Mouse (Mus musculus) spleen, adult 12 weeks (tissue): ENCODE measurements around the gene Fam71e1.

Experiments used
- DNase-seq: peaks from one replicate; pipeline ENCODE4 v3.0.0; 2022; ENCODE audit warnings: low spot score

The Fam71e1 gene

DNA sequence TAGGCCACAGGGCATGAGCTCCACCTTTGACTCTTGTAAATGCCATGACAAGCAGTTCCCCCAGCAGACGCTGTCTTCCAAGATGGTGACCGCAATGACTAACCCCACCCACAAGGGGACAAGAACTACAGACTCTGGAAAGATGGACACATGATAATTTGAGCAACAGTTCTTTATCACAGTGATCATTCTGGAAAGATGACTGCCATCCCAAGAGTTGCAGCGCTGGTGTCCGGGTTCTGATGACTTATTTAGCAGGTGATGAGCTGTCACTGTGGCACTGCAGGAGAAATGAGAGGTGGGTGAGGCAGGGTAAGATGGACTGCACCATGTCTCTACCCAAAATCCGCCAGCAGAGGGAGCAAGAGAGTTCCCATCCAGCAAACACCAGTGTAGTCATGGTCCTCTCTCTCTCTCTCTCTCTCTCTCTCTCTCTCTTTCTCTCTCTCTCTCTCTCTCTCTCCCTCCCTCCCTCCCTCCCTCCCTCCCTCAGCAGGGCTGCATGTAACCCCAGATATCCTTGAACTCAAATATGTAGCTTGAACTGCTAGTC, 5.3 kb downstream of the Fam71e1 start:
- peak; percentile 60 for DNase-seq

DNA sequence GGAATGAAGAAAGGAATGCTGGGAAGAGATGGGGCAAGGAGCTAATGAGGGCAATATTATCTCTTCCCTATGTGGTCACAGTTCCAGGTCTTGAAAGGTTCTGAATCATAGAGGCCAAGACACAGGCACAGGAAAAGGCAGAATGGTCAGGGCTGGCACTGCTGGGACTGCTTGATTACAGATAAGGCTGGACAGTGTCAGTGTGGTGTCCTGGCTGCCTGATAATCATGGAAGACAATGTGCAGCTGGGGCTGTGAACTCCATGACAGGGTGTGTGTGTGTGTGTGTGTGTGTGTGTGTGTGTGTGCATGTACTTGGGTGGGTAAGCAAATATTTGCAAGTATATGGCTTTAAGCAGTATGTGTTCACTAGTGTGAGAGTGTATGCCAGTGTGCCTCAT, 11.1 kb downstream of the Fam71e1 start:
- no peak for DNase-seq

DNA sequence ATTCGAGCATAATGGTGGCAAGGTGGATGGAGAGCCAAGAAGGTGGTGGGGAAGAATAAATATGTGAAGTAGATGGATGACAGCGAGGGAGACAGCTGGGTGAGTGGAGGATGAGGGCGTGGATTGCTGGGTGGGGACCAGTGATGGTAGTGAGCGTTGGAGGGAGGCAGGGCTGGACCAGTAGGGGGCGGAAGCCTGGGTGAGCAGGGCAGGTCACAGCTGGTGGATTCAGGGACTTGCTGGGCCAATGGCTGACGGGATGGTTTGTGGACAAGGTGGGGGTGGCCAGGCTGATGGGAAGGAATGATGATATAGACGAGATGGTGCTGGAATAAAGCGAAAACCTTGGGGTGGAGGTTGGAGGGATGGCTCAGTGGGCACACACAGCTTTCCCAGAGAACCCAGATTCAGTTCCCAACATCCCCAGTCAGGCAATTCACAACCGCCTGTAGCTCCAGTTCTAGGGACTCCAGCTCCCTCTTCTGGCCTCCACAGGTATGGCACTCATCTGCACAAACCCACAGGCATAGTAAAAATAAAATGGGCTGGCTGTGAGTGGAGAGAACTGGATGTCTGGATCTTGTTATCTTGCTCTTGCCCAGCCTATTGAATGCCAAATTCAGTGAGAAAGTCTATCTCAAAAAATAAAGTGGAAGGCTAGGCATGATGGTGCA, 23.0 kb downstream of the Fam71e1 start:
- no peak for DNase-seq

DNA sequence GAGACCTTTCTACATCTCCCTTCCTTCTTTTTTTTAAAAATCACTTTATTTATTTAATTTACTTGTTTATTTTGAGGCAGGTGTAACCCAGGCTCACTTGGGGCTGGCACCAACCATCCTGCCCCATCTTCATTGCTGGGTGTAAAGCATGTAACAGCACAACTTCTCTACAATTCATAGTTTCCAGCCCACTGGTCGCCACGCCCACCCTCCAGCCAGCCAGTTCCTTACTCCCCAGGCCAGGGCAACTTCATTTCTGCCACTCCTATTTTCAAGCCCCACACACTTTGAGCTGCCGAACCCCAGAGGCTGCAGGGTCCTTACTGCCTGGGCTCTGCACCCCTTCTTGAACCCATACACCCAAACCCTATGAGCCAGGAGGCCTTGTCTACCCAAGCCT, 24.6 kb downstream of the Fam71e1 start:
- no peak for DNase-seq

DNA sequence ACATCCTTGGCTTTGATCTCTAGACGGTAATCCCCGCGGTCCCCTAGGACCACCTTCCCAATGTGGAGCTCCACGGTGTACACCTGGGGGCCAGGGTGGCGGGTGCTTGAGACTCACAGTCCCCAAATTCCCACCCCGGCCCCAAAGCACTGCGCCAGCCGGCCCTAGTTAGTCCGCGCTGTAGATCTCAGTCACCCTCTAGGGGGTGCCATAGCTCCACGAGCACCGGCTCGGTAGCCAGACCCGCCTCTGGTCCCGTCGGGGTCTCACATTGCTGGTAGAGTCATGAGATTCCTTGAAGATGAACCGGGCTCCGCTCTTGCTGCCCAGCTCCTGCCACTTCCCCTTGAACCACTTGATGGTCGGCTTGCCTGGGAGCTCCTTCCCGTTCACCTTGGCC, 25.3 kb downstream of the Fam71e1 start:
- no peak for DNase-seq

DNA sequence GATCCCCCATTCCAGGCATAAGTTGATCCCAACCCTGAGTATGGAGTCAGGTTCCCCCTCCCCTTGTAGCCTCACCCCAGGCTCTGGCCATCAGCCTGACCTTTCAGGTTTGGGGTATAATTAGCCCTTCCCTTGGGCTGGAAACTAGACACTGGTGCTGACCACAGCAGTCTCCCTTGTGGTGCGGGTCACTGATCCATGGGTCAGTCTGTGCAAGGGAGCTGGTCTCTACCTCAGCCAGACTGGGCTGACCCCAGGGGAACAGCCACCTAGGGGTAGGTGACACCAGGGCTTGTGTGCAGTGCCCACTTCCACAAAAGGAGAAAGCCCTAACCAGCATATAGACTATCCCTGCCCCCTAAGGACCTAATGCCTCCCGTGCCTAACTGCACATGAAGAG, 26.7 kb downstream of the Fam71e1 start:
- DNase-seq = no peak

DNA sequence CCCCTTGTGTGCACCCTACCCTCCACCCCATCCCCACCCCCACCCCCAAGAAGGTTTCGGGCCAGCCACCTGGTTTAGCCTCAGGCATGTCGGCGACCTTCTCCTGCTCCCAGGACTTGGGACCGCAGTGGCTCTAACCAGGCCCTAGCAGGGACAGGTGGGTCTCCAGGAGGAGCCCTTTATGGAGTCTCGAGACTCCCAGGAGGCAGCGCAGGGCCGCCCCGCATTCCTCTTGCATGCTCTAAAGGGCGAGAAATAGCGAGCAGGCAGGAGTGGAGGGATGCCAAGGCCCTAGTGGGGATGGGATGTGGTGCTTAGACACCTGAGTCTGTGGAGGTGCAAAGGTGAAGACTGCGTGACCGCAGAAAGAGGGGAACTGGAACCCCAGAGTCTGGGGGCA, 28.1 kb downstream of the Fam71e1 start, which contains the start of gene Mybpc2:
TSS of gene Mybpc2 (minus strand) at position 155 of the 400 bp plus-strand sequence.
- no peak for DNase-seq

DNA sequence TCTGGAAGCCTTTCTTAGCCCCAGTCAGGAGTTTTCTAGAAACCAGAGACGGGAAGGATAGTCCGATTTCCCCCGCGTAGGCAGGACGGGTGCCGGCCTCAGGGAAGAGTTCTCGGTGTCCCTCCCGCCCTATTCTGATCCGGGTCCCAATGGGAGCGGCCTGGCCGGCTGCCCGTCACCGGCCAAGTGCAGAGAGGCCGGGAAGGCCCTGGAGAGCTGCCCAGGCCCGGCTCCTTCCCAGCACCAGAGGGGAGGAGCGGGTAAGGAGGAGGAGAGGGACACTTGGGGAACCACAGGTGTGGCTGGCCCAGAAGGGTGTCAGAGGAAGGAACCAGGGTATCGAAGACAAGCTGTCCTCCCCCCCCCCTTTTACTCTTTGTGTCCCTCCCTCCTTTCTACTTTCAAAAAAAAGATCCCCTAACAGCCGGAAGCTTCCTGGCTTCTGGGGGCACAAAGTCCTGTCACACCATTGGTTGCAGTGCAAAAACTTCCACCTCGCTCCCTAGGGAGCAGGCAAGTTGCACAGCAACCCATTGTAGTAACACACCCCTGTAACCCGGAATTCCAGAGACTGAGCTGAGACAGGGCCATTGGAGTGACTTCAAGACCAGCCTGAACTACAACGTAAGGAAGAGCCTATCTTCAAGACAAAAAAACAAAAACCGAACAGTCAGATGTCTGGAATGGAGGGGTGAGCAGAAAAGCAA, 28.9 kb downstream of the Fam71e1 start:
- no peak for DNase-seq

DNA sequence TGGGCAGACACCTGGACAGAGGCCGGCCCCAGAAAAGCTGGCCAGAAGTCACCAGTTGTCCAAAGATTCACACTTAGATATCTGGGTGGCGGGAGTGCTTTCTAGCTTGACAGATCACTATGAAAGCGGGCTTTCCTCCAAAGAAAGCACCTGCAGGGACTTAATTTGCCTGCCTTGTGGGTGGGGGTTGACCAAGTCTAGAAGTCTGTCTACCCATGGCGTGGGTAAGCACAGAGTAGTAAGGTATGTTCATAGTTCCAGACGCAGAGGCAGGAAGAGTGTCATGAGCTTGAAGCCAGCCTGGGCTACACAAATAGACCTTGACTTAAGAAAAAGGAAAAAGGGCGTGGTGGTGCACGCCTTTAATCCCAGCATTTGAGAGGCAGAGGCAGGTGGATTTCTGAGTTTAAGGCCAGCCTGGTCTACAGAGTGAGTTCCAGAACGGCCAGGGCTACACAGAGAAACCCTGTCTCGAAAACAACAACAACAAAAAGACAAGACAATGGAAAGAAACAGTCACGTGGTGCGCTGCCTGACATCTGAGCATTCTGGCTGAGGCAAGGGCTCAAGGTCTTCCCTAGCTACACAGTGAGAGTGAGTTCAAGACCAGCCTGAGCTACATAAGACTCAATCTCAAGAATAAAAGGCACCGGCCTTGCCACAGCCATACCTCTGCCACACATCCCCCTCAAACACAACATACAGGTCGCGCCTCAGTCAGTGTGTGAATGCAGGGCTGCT, 30.2 kb downstream of the Fam71e1 start:
- DNase-seq = no peak

DNA sequence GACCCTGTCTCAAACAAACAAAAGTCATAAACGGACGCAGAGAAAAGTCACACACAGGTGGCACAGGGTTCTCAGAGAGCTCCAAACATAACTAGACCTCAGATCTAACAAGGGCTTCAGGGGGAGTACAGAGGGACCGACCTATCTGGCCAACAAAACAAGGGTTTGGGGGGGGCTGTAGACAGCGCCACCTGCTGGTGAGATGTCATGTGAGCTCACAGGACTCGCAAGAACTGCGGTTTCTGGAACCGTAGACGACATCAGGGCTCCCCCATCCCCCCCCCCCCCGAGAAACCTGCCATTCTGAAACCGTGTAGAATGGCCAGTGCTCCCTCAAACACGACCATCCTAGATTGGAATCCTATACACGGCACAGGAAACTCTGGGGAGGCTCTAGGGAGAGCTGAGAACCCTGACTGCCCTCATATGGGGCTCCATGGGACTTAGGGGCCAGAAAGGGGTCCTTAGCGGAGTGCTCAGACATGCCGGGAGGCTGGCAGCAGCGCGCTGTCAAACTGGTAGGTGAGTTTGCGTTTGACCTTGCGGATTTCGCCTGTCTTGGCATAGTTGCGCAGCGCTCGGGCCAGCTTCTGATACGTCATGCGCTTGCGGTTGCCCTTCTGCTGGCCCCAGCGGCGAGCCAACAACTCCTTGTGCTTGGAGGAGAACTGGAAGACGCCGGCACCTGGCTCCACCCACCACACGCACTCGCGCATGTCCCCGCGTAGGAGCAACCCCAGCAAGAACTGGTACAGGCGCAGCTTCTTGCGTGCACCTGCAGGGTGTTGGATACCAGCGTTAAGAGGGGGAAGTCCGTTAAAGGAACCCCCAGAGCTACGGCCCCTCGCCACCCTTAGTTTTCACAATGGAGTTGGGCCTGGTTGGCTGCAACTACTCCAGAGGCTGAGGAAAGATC, 31.4 kb downstream of the Fam71e1 start:
- no peak for DNase-seq

DNA sequence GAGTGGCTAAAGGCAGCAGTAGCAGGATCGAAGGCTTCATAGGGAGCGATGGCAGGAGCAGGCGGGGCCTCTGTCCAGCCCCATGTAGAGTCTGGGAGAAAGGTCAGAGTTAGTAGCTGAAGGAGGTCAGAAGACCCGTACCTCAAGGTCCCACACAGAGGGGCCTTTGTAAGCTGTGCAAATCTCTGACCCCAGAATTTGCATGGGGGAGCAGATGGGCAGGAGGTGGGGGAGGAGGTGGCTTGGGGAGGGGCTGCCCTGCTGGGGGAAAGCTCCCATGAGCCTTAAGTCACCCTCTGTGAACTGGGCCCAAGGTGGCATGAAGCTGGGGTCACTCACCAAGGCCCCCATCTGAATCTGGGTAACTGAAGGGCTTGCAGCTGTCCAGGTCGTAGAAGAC, 33.1 kb downstream of the Fam71e1 start:
- DNase-seq = no peak

DNA sequence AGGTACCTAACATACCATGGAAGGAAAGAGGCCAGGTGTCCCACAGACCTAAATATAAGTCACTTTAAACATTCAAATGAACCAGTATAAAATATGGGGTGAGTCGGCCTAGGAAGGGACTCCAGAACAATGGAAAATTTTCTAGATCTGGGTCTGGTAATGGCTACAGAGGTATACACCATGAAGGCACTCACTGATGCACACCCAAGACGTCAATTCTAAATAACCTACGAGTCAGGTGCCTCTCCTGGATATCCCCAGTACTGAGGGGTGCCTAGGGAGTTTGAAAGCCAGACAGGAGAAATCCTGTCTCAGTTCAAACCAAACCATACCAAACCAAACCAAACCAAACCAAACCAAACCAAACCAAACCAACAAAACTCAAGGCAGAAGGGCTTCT, 34.1 kb downstream of the Fam71e1 start:
- DNase-seq = no peak

DNA sequence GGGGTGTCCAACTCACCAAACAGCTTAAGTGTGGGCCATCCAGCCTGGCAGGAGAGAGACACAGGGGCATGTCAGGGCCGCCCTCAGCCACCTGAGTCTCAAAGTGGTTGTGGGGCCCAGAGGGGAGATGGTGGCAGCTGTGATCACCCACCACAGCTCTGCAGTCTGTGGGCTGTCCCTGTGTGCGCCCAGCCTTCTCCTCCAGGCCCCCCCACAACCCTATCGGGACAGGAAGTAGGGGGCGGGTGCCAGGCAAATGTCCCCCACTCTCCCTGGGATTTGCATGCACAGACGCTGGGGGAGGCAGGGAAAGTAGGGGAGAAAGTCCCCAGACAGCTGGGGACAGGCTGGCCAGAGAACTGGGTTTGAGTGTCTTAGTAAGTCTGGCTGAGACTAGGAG, 34.8 kb downstream of the Fam71e1 start:
- no peak for DNase-seq

DNA sequence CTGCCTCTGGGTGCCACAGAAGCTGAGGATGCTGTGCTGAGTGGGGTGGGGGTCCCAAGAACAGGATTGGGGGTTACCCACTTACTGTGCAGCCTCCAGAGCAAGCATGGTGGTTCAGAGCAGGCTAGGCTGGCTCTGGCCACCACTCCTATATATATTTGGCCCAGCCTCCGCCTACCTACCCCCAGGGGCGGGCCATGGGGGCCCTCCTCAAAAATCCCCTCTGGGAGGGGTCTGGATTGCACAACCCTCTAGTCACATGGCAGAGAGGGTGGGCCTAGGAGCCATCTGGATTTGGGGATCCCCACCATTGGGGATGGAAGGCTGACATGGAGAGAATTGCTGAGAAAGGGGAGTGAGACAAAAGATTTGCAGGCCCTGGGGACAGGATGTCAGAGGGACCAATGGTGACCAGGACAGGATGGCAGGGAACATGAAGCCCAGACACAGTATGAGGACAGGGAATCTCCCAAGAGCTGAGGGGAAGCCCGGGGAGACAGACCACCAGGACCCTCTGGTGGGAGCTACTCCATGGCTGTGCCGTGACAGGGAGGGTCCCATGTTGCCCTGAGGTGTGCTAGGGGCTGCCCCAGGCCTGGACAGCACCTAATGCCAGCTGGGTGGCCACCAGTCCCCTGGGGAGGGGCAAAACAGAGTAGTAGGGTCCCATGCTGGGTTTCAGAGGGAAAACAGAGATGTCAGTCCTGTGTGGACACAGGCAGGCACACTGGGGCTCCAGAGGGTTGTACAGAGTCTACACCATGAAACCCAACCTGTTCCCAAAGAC, 35.8 kb downstream of the Fam71e1 start, which contains the start of gene Spib:
TSS of gene Spib (minus strand) at position 126 of the 787 bp plus-strand sequence.
- DNase-seq = no peak

DNA sequence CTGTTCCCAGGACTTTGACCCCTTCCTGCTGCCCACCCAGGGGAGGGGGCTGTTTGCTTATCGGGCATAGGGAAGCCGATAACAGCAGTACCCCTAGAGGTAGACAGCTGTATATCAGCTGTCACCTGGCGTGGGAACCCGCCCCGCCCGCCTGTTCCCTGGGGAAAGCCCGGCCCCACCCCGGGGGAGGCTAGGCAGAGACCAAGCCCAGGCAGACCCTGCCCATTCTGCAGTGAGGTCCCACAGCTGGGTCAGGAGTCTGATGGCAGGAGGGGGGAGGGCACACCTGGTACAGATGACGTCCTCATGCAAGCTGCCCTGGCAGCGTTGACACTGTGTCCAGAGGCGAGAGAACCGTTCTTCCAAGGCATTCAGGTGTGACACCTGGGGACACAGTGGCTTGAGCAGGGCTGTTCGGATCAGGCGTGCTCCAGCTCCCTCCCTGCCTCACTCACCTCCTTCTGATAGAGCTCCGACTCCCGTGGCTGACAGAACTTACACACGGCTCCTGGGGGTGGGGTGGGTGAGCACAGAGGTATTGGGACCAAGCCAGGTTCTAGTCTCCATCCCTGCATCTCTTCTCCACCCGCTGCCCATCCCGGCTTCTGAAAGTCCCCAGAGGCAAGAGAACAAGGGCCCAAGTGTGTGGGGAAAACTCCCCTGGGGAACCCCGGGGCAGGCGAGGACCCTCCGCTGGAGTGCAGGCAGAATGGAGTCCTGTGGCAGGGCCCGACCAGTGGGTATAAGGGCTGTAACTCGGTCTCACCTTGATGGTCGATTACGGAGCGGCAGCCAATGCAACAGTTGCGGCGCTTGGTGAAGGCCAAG, 36.8 kb downstream of the Fam71e1 start:
- DNase-seq = no peak

DNA sequence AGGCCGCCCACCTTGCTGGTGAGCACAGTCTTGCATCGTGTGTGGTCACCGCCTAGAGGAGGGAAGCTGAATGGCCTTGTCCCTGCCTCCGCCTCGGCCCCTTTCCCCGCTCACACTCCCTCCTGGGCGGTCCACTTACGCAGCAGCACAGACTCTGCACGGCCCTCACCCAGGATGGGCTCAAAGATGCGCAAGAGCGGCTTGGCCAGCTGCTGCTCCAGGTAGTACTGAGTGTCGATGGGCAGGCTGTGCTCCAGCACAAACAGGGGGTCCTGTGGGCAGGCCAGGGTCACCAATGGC, 37.3 kb downstream of the Fam71e1 start:
- no peak for DNase-seq

DNA sequence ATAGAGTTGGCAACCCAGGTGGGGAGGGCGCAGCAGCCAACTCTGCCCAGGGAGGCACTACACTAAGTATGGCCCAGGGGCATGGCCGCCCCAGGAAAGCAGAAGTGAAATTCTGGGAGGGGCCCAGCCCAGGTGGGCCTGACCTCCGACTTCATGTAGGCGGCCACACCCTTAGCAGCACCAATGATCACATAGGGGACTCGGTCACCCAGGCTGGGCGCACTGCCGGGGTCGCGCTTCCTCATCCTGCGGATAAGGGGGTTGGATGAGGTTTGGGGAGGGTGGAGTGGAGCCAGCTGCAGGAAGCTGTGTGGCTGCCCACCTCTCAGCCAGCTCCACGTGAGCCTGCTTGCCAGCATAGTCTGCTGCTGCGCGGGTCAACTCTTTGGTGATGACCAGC, 37.9 kb downstream of the Fam71e1 start:
- DNase-seq = peak; percentile 62

DNA sequence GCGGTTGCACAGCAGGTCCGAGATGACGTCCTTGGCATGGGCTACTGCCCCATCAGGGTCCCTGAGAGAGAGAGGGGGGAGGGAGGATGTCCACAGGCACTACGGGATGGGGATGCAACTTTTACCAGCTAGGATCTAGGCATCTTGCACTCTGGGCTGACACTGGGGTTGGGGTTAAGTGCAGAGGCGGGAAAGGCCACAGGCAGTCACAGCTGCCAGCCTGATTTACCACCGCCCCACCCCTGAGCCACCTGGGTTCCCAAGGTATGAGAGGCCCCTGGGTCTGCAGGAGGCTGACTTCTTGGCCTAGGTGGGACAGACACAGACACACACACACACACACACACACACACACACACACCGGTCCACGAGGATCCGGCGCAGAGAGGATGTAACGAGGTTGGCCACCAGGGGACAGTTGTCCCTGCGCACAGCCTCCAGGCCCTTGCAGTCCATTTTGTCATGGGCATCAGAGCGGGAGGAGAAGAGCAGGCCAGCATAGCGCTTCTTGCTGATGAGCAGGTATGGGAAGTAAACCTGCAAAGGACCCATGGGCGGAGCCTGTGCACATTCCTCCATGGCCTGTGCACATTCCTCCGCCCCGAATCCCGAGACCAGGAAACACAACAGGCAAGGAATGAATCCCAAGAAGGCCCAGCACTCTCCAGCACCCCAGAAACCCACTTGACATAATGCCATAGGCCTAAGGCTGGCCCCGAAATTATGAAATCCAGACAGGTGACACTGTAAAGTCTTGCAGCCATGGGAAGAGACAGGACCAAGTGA, 38.5 kb downstream of the Fam71e1 start:
- no peak for DNase-seq
